Mouse (Mus musculus) erythroblast, embryonic 14.5 days (primary cell): ENCODE measurements around the gene Sel1l3.

Experiments
- GATA1 ChIP-seq: IDR thresholded peaks from 2 replicates; pipeline ENCODE4 v1.6.1; 2012; ENCODE audit warnings: low read length, inconsistent platforms, mixed read lengths
- TAL1 ChIP-seq: IDR thresholded peaks from 3 replicates; pipeline ENCODE4 v1.6.1; 2012; ENCODE audit warnings: low read length, inconsistent platforms, mixed read lengths

GRCm38 (mm10) chr5:53241109-53241508 lies 27.4 kb upstream of the Sel1l3 start:
- TF ChIP-seq GATA1 (no peak), TAL1 (no peak)
